Mouse (Mus musculus): Measurements from ENCODE around the gene Wipi2. TPM values are rescaled to one million over a fixed set of nuclear protein-coding genes. Genes with fewer than 3 reads are reported as not detected.

Gene Wipi2
- polyA plus RNA-seq, 1 experiment from 2014 or later, result 64.2 TPM

GRCm38 (mm10) chr5:142692248-142692647, 64.8 kb downstream of the Wipi2 start, which contains the start of gene Slc29a4:
TSS of gene Slc29a4 (plus strand) at chr5:142692512.
- H3K4me3 ChIP-seq (ENCODE audit: low read depth, low read length), result no peak within 1 kb of the TSS
- H3K4me2 ChIP-seq (ENCODE audit: low read depth), result no peak within 1 kb of the TSS
- no peaks in the 10 kb centered on the region for H3K36me3 ChIP-seq (ENCODE audit: control insufficient read depth, insufficient read depth, low read length)
- 40% methylated on average over 14 of the region's 14 CpGs for whole genome bisulfite sequencing
- ATAC-seq (ENCODE audit: insufficient read depth, low FRiP score, low TSS enrichment) (no peak), DNase-seq (ENCODE audit: low spot score) (no peak)
- H3K9me3 ChIP-seq (ENCODE audit: control insufficient read depth, low read length), result no peaks in the 10 kb centered on the region
- no peaks in the 10 kb centered on the region for H3K27me3 ChIP-seq (ENCODE audit: control insufficient read depth, insufficient read depth, low read length)
- no peak within 1 kb of the TSS for H3K9ac ChIP-seq (ENCODE audit: low read length)
- no peaks in the 10 kb centered on the region for H3K4me1 ChIP-seq (ENCODE audit: control insufficient read depth, insufficient read depth, low read length)
- H3K27ac ChIP-seq (ENCODE audit: low read depth, low read length), result no peak within 1 kb of the TSS

GRCm38 (mm10) chr5:142692971-142693737, 65.7 kb downstream of the Wipi2 start:
- no peak overlapping the region for H3K4me3 ChIP-seq (ENCODE audit: low read depth, low read length)

GRCm38 (mm10) chr5:142693738-142694430, 66.4 kb downstream of the Wipi2 start:
- no peak for DNase-seq (ENCODE audit: low spot score)

More at GRCm38 (mm10) chr5:142692971-142693737, 65.7 kb downstream of the Wipi2 start:
- Histone ChIP-seq H3K4me2 (ENCODE audit: low read depth) (no peak overlapping the region), H3K36me3 (ENCODE audit: control insufficient read depth, insufficient read depth, low read length) (no peaks in the 10 kb centered on the region), H3K9me3 (ENCODE audit: control insufficient read depth, low read length) (no peaks in the 10 kb centered on the region), H3K27me3 (ENCODE audit: control insufficient read depth, insufficient read depth, low read length) (no peaks in the 10 kb centered on the region), H3K27ac (ENCODE audit: low read depth, low read length) (no peak overlapping the region), H3K9ac (ENCODE audit: low read length) (no peak overlapping the region), H3K4me1 (ENCODE audit: control insufficient read depth, insufficient read depth, low read length) (no peaks in the 10 kb centered on the region)
- no peak for DNase-seq (ENCODE audit: low spot score)
- ATAC-seq (ENCODE audit: insufficient read depth, low FRiP score, low TSS enrichment), result no peak
- WGBS, result 76% methylated on average over 12 of the region's 12 CpGs

GRCm38 (mm10) chr5:142694627-142695340, 67.3 kb downstream of the Wipi2 start:
- ATAC-seq (ENCODE audit: insufficient read depth, low FRiP score, low TSS enrichment) (no peak), DNase-seq (ENCODE audit: low spot score) (peak; percentile 68)
- no peak overlapping the region for H3K4me3 ChIP-seq (ENCODE audit: low read depth, low read length)
- no peak overlapping the region for H3K27ac ChIP-seq (ENCODE audit: low read depth, low read length)
- H3K9ac ChIP-seq (ENCODE audit: low read length), result no peak overlapping the region
- no peaks in the 10 kb centered on the region for H3K36me3 ChIP-seq (ENCODE audit: control insufficient read depth, insufficient read depth, low read length)
- no peaks in the 10 kb centered on the region for H3K4me1 ChIP-seq (ENCODE audit: control insufficient read depth, insufficient read depth, low read length)
- no peaks in the 10 kb centered on the region for H3K9me3 ChIP-seq (ENCODE audit: control insufficient read depth, low read length)
- H3K4me2 ChIP-seq (ENCODE audit: low read depth), result no peak overlapping the region
- WGBS, result 12% methylated on average over 12 of the region's 12 CpGs
- no peaks in the 10 kb centered on the region for H3K27me3 ChIP-seq (ENCODE audit: control insufficient read depth, insufficient read depth, low read length)

More at GRCm38 (mm10) chr5:142693738-142694430, 66.4 kb downstream of the Wipi2 start:
- no peaks in the 10 kb centered on the region for H3K36me3 ChIP-seq (ENCODE audit: control insufficient read depth, insufficient read depth, low read length)
- WGBS, result 66% methylated on average over 8 of the region's 8 CpGs
- no peak overlapping the region for H3K4me3 ChIP-seq (ENCODE audit: low read depth, low read length)
- no peaks in the 10 kb centered on the region for H3K4me1 ChIP-seq (ENCODE audit: control insufficient read depth, insufficient read depth, low read length)
- H3K27ac ChIP-seq (ENCODE audit: low read depth, low read length), result no peak overlapping the region
- H3K9me3 ChIP-seq (ENCODE audit: control insufficient read depth, low read length), result no peaks in the 10 kb centered on the region
- no peaks in the 10 kb centered on the region for H3K27me3 ChIP-seq (ENCODE audit: control insufficient read depth, insufficient read depth, low read length)
- ATAC-seq (ENCODE audit: insufficient read depth, low FRiP score, low TSS enrichment), result no peak
- H3K9ac ChIP-seq (ENCODE audit: low read length), result no peak overlapping the region
- H3K4me2 ChIP-seq (ENCODE audit: low read depth), result no peak overlapping the region

- Histone ChIP-seq H3K4me1 (ENCODE audit: control insufficient read depth, insufficient read depth, low read length) (no peaks in the 10 kb centered on the region), H3K27ac (ENCODE audit: low read depth, low read length) (no peak overlapping the region), H3K9ac (ENCODE audit: low read length) (no peak overlapping the region), H3K27me3 (ENCODE audit: control insufficient read depth, insufficient read depth, low read length) (peaks cover 5% of the 10 kb centered on the region), H3K4me3 (ENCODE audit: low read depth, low read length) (no peak overlapping the region), H3K9me3 (ENCODE audit: control insufficient read depth, low read length) (no peaks in the 10 kb centered on the region), H3K36me3 (ENCODE audit: control insufficient read depth, insufficient read depth, low read length) (no peaks in the 10 kb centered on the region), H3K4me2 (ENCODE audit: low read depth) (no peak overlapping the region)
- 29% methylated on average over 6 of the region's 6 CpGs for WGBS
- DNase-seq (ENCODE audit: low spot score) (no peak), ATAC-seq (ENCODE audit: insufficient read depth, low FRiP score, low TSS enrichment) (no peak)
Observed at GRCm38 (mm10) chr5:142696258-142696657, 68.8 kb downstream of the Wipi2 start.

- Histone ChIP-seq H3K4me1 (ENCODE audit: control insufficient read depth, insufficient read depth, low read length) (no peaks in the 10 kb centered on the region), H3K9ac (ENCODE audit: low read length) (no peak overlapping the region), H3K27ac (ENCODE audit: low read depth, low read length) (no peak overlapping the region), H3K4me3 (ENCODE audit: low read depth, low read length) (no peak overlapping the region), H3K4me2 (ENCODE audit: low read depth) (no peak overlapping the region), H3K36me3 (ENCODE audit: control insufficient read depth, insufficient read depth, low read length) (no peaks in the 10 kb centered on the region), H3K27me3 (ENCODE audit: control insufficient read depth, insufficient read depth, low read length) (peaks cover 7% of the 10 kb centered on the region), H3K9me3 (ENCODE audit: control insufficient read depth, low read length) (no peaks in the 10 kb centered on the region)
- 87% methylated on average over 6 of the region's 6 CpGs for WGBS
- DNase-seq (ENCODE audit: low spot score) (no peak), ATAC-seq (ENCODE audit: insufficient read depth, low FRiP score, low TSS enrichment) (no peak)
Observed at GRCm38 (mm10) chr5:142696865-142697264, 69.4 kb downstream of the Wipi2 start.

- no peaks in the 10 kb centered on the region for H3K36me3 ChIP-seq (ENCODE audit: control insufficient read depth, insufficient read depth, low read length)
- H3K4me3 ChIP-seq (ENCODE audit: low read depth, low read length), result no peak overlapping the region
- ATAC-seq (ENCODE audit: insufficient read depth, low FRiP score, low TSS enrichment) (no peak), DNase-seq (ENCODE audit: low spot score) (no peak)
- no peaks in the 10 kb centered on the region for H3K9me3 ChIP-seq (ENCODE audit: control insufficient read depth, low read length)
- 72% methylated on average over 2 of the region's 2 CpGs for WGBS
- H3K4me1 ChIP-seq (ENCODE audit: control insufficient read depth, insufficient read depth, low read length), result peaks cover 3% of the 10 kb centered on the region; the same call in 1 of the 2 replicates
- no peak overlapping the region for H3K27ac ChIP-seq (ENCODE audit: low read depth, low read length)
- H3K9ac ChIP-seq (ENCODE audit: low read length), result no peak overlapping the region
- no peak overlapping the region for H3K4me2 ChIP-seq (ENCODE audit: low read depth)
- H3K27me3 ChIP-seq (ENCODE audit: control insufficient read depth, insufficient read depth, low read length), result peaks cover 7% of the 10 kb centered on the region
Observed at GRCm38 (mm10) chr5:142697742-142698141, 70.2 kb downstream of the Wipi2 start.

GRCm38 (mm10) chr5:142700842-142701589, 73.5 kb downstream of the Wipi2 start:
- whole genome bisulfite sequencing, result 9% methylated on average over 15 of the region's 15 CpGs
- H3K27me3 ChIP-seq (ENCODE audit: control insufficient read depth, insufficient read depth, low read length), result peaks cover 7% of the 10 kb centered on the region
- peak; percentile 20; the same call in 1 of the 2 replicates for ATAC-seq (ENCODE audit: insufficient read depth, low FRiP score, low TSS enrichment)
- peak overlapping the region; percentile 88; the same call in 1 of the 2 replicates for H3K4me2 ChIP-seq (ENCODE audit: low read depth)
- H3K9ac ChIP-seq (ENCODE audit: low read length), result no peak overlapping the region
- no peak overlapping the region for H3K27ac ChIP-seq (ENCODE audit: low read depth, low read length)
- H3K4me3 ChIP-seq (ENCODE audit: low read depth, low read length), result no peak overlapping the region
- no peaks in the 10 kb centered on the region for H3K36me3 ChIP-seq (ENCODE audit: control insufficient read depth, insufficient read depth, low read length)
- no peak for DNase-seq (ENCODE audit: low spot score)
- H3K4me1 ChIP-seq (ENCODE audit: control insufficient read depth, insufficient read depth, low read length), result peaks cover 7% of the 10 kb centered on the region; the same call in 1 of the 2 replicates
- H3K9me3 ChIP-seq (ENCODE audit: control insufficient read depth, low read length), result no peaks in the 10 kb centered on the region
